Mouse (Mus musculus) neural tube, embryonic 14.5 days (tissue): ENCODE data around the gene Pgk2. TPM values are rescaled to one million over a fixed set of nuclear protein-coding genes. Genes with fewer than 3 reads are reported as not detected.
"Not testable (repeated sequence)": the region's sequence is repeated elsewhere in the genome, so short reads cannot be mapped to it uniquely, and the experiment has no call there.

Experiments used
- ATAC-seq: fragments of 200-750 bp; cut with Nextera tagmentation; 2 replicates; pipeline ENCODE4 v1.8.0; 2017; ENCODE audit warnings: low read depth, mild to moderate bottlenecking, moderate TSS enrichment, moderate library complexity
- H3K27ac ChIP-seq: fragments of 300-500 bp; sonication (generic); 2 replicates; pipeline ENCODE4 v1.5.1; 2014; ENCODE audit warnings: low read depth, mild to moderate bottlenecking, control low read depth, low read length, moderate library complexity, mixed read lengths
- H3K27me3 ChIP-seq: fragments of 300-500 bp; sonication (generic); 2 replicates; pipeline ENCODE4 v1.6.1; 2014; ENCODE audit warnings: low read length; ENCODE audit not compliant: control insufficient read depth, insufficient read depth
- H3K36me3 ChIP-seq: fragments of 300-500 bp; sonication (generic); 2 replicates; pipeline ENCODE4 v1.6.1; 2014; ENCODE audit warnings: low read length, mixed read lengths; ENCODE audit not compliant: control insufficient read depth, insufficient read depth
- H3K4me1 ChIP-seq: fragments of 300-500 bp; sonication (generic); 2 replicates; pipeline ENCODE4 v1.6.1; 2014; ENCODE audit warnings: low read length; ENCODE audit not compliant: control insufficient read depth, insufficient read depth
- H3K4me2 ChIP-seq: fragments of 300-500 bp; sonication (generic); 2 replicates; pipeline ENCODE4 v1.6.1; 2014; ENCODE audit warnings: mild to moderate bottlenecking, low read depth, low read length, control low read depth
- H3K4me3 ChIP-seq: fragments of 300-500 bp; sonication (generic); 2 replicates; pipeline ENCODE4 v1.5.1; 2014; ENCODE audit warnings: low read depth, low read length, control low read depth, mixed read lengths
- H3K9ac ChIP-seq: fragments of 300-500 bp; sonication (generic); replicated peaks from 2 replicates; pipeline ENCODE4 v1.6.1; 2014; ENCODE audit warnings: low read depth, mild to moderate bottlenecking, control low read depth, low read length, mixed read lengths
- H3K9me3 ChIP-seq: fragments of 300-500 bp; sonication (generic); 2 replicates; pipeline ENCODE4 v1.6.1; 2016; ENCODE audit warnings: low read length; ENCODE audit not compliant: control insufficient read depth
- WGBS: fragments of 180-500 bp; shearing (Covaris S2); extraction: QIAGEN DNeasy Blood & Tissue Kit; methylation state at CpG from one replicate; pipeline ENCODE4 v1.1.7; 2014; 5-methylcytosine and 5-hydroxymethylcytosine counted together
- polyA plus RNA-seq: library from polyadenylated mRNA; unstranded; fragments of >200 nt; fragmentation: Nextera tagmentation; extraction: Ambion mirVana; gene quantifications from 2 replicates; pipeline ENCODE4 v1.2.1, GENCODE M21; 2014

Gene Pgk2
- not detected in 2 replicates for polyA plus RNA-seq

- ATAC-seq: no peak
- H3K4me1 ChIP-seq: no peaks in the 10 kb centered on the region
- 78% methylated on average over 4 of the region's 4 CpGs for WGBS
Measured at GRCm38 (mm10) chr17:40208540-40208939, at the start of gene Pgk2. Pgk2 (minus strand) TSS chr17:40208640.

DNA sequence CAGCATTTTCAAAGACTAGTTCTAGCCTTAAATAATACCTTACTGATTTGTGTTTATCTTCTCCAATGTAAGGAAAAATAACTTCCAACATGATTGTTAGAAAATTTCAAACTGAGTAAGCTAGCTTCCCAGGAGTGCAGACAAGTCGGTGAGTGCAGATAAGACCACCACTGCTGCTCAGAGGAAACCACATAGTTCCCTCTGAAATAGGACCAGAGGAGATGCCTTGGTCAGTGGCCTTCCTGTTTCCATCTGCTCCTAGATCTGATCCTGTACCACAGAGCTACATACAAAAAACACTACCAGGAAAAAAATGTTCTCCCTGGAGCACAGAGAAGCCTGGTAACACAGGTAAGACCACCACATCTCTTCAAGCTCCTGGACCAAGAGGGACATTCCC lies 44.0 kb upstream of the Pgk2 start:
- 93% methylated on average over 1 of the region's 1 CpGs for WGBS
- no peaks in the 10 kb centered on the region for H3K36me3 ChIP-seq
- no peak overlapping the region for H3K27ac ChIP-seq
- no peak for ATAC-seq
- H3K9ac ChIP-seq: no peak overlapping the region
- H3K4me1 ChIP-seq: no peaks in the 10 kb centered on the region
- no peak overlapping the region for H3K4me2 ChIP-seq
- no peaks in the 10 kb centered on the region for H3K27me3 ChIP-seq
- H3K9me3 ChIP-seq: no peaks in the 10 kb centered on the region
- no peak overlapping the region for H3K4me3 ChIP-seq

More at GRCm38 (mm10) chr17:40208540-40208939, at the start of gene Pgk2:
- H3K9ac ChIP-seq: no peak within 1 kb of the TSS
- no peaks in the 10 kb centered on the region for H3K36me3 ChIP-seq
- no peak within 1 kb of the TSS for H3K27ac ChIP-seq
- no peak within 1 kb of the TSS for H3K4me3 ChIP-seq
- no peaks in the 10 kb centered on the region for H3K27me3 ChIP-seq
- no peak within 1 kb of the TSS for H3K4me2 ChIP-seq
- no peaks in the 10 kb centered on the region for H3K9me3 ChIP-seq

- Histone ChIP-seq H3K9ac (no peak within 1 kb of the TSS), H3K9me3 (no peaks in the 10 kb centered on the region), H3K27ac (no peak within 1 kb of the TSS), H3K4me2 (no peak within 1 kb of the TSS), H3K4me3 (no peak within 1 kb of the TSS), H3K27me3 (no peaks in the 10 kb centered on the region), H3K36me3 (no peaks in the 10 kb centered on the region), H3K4me1 (no peaks in the 10 kb centered on the region)
- no peak for ATAC-seq
Measured at GRCm38 (mm10) chr17:40242135-40242534, 33.7 kb upstream of the Pgk2 start, which contains the start of gene Crisp3. Crisp3 (minus strand) TSS chr17:40242288.

- not testable (repeated sequence) for H3K4me1 ChIP-seq, H3K4me3 ChIP-seq
Measured at GRCm38 (mm10) chr17:40201803-40202202, 6.6 kb downstream of the Pgk2 start.

GRCm38 (mm10) chr17:40190192-40190591 lies 18.2 kb downstream of the Pgk2 start:
- not testable (repeated sequence) for H3K27me3 ChIP-seq, H3K4me3 ChIP-seq, H3K9ac ChIP-seq, H3K9me3 ChIP-seq, H3K4me2 ChIP-seq, H3K36me3 ChIP-seq, H3K27ac ChIP-seq, ATAC-seq, H3K4me1 ChIP-seq
- WGBS: 86% methylated on average over 4 of the region's 4 CpGs

More at GRCm38 (mm10) chr17:40201803-40202202, 6.6 kb downstream of the Pgk2 start:
- H3K36me3 ChIP-seq, H3K4me2 ChIP-seq, H3K9ac ChIP-seq, H3K9me3 ChIP-seq, ATAC-seq, H3K27me3 ChIP-seq, H3K27ac ChIP-seq: not testable (repeated sequence)

GRCm38 (mm10) chr17:40157729-40158359 lies 50.6 kb downstream of the Pgk2 start:
- not testable (repeated sequence) for H3K27me3 ChIP-seq, H3K9ac ChIP-seq, H3K4me3 ChIP-seq, H3K36me3 ChIP-seq, H3K4me1 ChIP-seq, H3K4me2 ChIP-seq, H3K27ac ChIP-seq, H3K9me3 ChIP-seq
- ATAC-seq: peak; percentile 56; the same call in 1 of the 2 replicates
- 50% methylated on average over 8 of the region's 8 CpGs for WGBS

Other genes with a start within 250 kb of the Pgk2 start
- gene AC192777.2, start 113.2 kb downstream of the Pgk2 start, polyA plus RNA-seq: not detected in 2 replicates
- not detected in 2 replicates for gene Crisp3, start 33.6 kb upstream of the Pgk2 start, polyA plus RNA-seq
- not detected in 2 replicates for gene Crisp1, start 110.6 kb upstream of the Pgk2 start, polyA plus RNA-seq